Mouse (Mus musculus): ENCODE data around the gene Polr2e.

GRCm38 (mm10) chr10:80052374-80052764, 12.8 kb upstream of the Polr2e start:
- TF ChIP-seq CTCF (IDR thresholded peaks at IDR 0.05; ENCODE audit: low read depth, low read length) (no peak), POLR2A (IDR thresholded peaks at IDR 0.05; ENCODE audit: extremely low read depth, insufficient read depth, low read length) (no peak)
